Mouse (Mus musculus) thymus, adult 2 months (tissue): ENCODE results near the gene Lgr4.

ENCODE experiments used
- CTCF ChIP-seq: fragments of 200-500 bp; IDR thresholded peaks from 2 replicates; pipeline ENCODE4 v1.5.1; 2012; ENCODE audit warnings: mild to moderate bottlenecking, control low read depth, low read length, moderate library complexity, borderline replicate concordance; ENCODE audit not compliant: control insufficient read depth, poor library complexity, insufficient read depth; ENCODE audit errors: extremely low read depth
- POLR2A ChIP-seq: fragments of 200-500 bp; IDR thresholded peaks from 2 replicates; pipeline ENCODE4 v1.6.1; 2012; ENCODE audit warnings: mild to moderate bottlenecking, low read length, control low read depth, moderate library complexity; ENCODE audit not compliant: control insufficient read depth, poor library complexity, insufficient read depth; ENCODE audit errors: extremely low read depth

DNA sequence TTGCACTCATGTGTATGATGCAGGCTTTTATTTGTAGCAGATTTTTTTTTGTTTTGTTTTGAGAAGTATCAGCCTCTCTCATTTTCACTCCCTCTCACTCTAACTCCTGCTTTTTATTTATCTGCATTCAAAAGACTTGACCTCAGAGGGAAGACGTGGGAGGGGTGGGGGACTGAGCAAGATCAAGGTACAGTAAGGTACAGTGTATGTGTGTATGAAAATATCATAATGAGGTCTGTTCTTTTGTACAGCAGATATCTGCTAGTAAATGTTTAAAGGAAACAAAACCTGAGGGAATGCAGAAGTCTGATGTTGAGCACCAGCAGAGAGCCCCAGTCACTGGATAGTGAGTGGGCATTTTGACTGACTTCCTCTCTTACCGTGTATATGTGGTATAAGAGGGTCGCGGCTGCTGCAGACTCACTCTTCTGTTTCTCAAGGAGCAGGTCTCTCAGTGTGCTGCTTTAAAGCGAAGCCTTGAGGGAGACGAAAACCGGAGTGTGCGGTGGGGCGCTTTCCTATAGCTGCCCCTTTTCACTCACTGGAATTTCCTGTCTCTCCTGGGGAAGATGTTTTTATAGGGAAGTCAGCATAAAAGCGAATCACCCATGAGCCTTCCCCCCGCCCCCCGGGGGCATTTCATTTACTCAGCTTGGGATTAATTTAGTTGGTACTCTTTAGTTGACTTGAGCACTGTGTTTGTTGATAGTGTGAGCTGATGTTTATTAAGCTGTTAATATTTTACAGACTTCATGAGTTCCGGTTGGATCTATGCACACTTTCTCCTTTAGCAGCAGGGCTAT, 14.7 kb downstream of the Lgr4 start:
- TF ChIP-seq POLR2A (no peak), CTCF (no peak)
